Mouse (Mus musculus) urinary bladder, adult 18-20 months (tissue): ENCODE measurements at regions not wholly inside any gene's neighbourhood (a gene's known extent, or its start where the extent isn't known, plus 50 kb on each side); places are given as distances from the start of the nearest gene placed in this dataset.

Experiments
- DNase-seq, 2 experiments: peaks; one replicate each; pipeline ENCODE4 v3.0.0; 2022; ENCODE audit warnings: low spot score in 2 of 2, mixed read lengths in 2 of 2

- no peak for DNase-seq
Measured at GRCm38 (mm10) chr3:34234391-34234790, 153.3 kb upstream of the Dnajc19 start.

- no peak for DNase-seq
Measured at GRCm38 (mm10) chr3:34232329-34233250, 151.5 kb upstream of the Dnajc19 start.

GRCm38 (mm10) chr3:34231593-34232328 lies 150.6 kb upstream of the Dnajc19 start:
- no peak for DNase-seq

- DNase-seq, result no peak
Measured at GRCm38 (mm10) chr3:34222291-34222690, 141.2 kb upstream of the Dnajc19 start.

GRCm38 (mm10) chr3:34219741-34220310 lies 138.7 kb upstream of the Dnajc19 start:
- DNase-seq, result no peak

GRCm38 (mm10) chr3:34219096-34219495 lies 138.0 kb upstream of the Dnajc19 start:
- no peak for DNase-seq

GRCm38 (mm10) chr3:34217911-34218310 lies 136.8 kb upstream of the Dnajc19 start:
- DNase-seq, result no peak

- no peak for DNase-seq
Measured at GRCm38 (mm10) chr3:34214233-34214632, 133.1 kb upstream of the Dnajc19 start.

- no peak for DNase-seq
Measured at GRCm38 (mm10) chr3:34206454-34206853, 125.3 kb upstream of the Dnajc19 start.

GRCm38 (mm10) chr3:34198228-34198627 lies 117.1 kb upstream of the Dnajc19 start:
- peak in 1 of 2 experiments; percentile 4 for DNase-seq

- no peak for DNase-seq
Measured at GRCm38 (mm10) chr3:34197163-34197455, 116.0 kb upstream of the Dnajc19 start.

GRCm38 (mm10) chr3:34196451-34197162 lies 115.5 kb upstream of the Dnajc19 start:
- no peak for DNase-seq

GRCm38 (mm10) chr3:34195729-34196450 lies 114.8 kb upstream of the Dnajc19 start:
- no peak for DNase-seq

GRCm38 (mm10) chr3:34173416-34174097 lies 92.4 kb upstream of the Dnajc19 start:
- DNase-seq, result no peak

- DNase-seq, result no peak
Measured at GRCm38 (mm10) chr3:34172899-34173298, 91.8 kb upstream of the Dnajc19 start.

GRCm38 (mm10) chr3:34171893-34172292 lies 90.8 kb upstream of the Dnajc19 start:
- no peak for DNase-seq

GRCm38 (mm10) chr3:34168087-34168486 lies 87.0 kb upstream of the Dnajc19 start:
- DNase-seq, result no peak

GRCm38 (mm10) chr3:34150036-34150435 lies 68.9 kb upstream of the Dnajc19 start:
- no peak for DNase-seq

GRCm38 (mm10) chr3:34143652-34144051 lies 62.5 kb upstream of the Dnajc19 start:
- no peak for DNase-seq

- no peak for DNase-seq
Measured at GRCm38 (mm10) chr3:34139227-34139626, 58.1 kb upstream of the Dnajc19 start.

- DNase-seq, result no peak
Measured at GRCm38 (mm10) chr3:34137984-34138383, 56.9 kb upstream of the Dnajc19 start.
